Mouse (Mus musculus) liver, embryonic 16.5 days (tissue): ENCODE data around the gene Zfp523. TPM values are rescaled to one million over a fixed set of nuclear protein-coding genes. Genes with fewer than 3 reads are reported as not detected.

Experiments
- ATAC-seq: fragments of 200-750 bp; cut with Nextera tagmentation; 2 replicates; pipeline ENCODE4 v1.8.0; 2017; ENCODE audit warnings: low read depth, mild to moderate bottlenecking, moderate number of reproducible peaks, moderate library complexity
- H3K27ac ChIP-seq: fragments of 300-500 bp; sonication (generic); 2 replicates; pipeline ENCODE4 v1.5.1; 2014; ENCODE audit warnings: mild to moderate bottlenecking, low read length
- H3K27me3 ChIP-seq: fragments of 300-500 bp; sonication (generic); 2 replicates; pipeline ENCODE4 v1.6.1; 2014; ENCODE audit warnings: low read depth, low read length, mixed read lengths; ENCODE audit not compliant: control insufficient read depth, insufficient read depth
- H3K36me3 ChIP-seq: fragments of 300-500 bp; sonication (generic); 2 replicates; pipeline ENCODE4 v1.6.1; 2014; ENCODE audit warnings: mild to moderate bottlenecking; ENCODE audit not compliant: control insufficient read depth, insufficient read depth
- H3K4me1 ChIP-seq: fragments of 300-500 bp; sonication (generic); 2 replicates; pipeline ENCODE4 v1.6.1; 2014; ENCODE audit warnings: low read depth, low read length, mixed read lengths; ENCODE audit not compliant: control insufficient read depth
- H3K4me2 ChIP-seq: fragments of 300-500 bp; sonication (generic); 2 replicates; pipeline ENCODE4 v1.6.1; 2014; ENCODE audit warnings: low read depth, low read length, mixed read lengths
- H3K4me3 ChIP-seq: fragments of 300-500 bp; sonication (generic); 2 replicates; pipeline ENCODE4 v1.5.1; 2014; ENCODE audit warnings: low read depth, mild to moderate bottlenecking, low read length
- H3K9ac ChIP-seq: fragments of 300-500 bp; sonication (generic); 2 replicates; pipeline ENCODE4 v1.6.1; 2014; ENCODE audit warnings: low read depth, low read length
- H3K9me3 ChIP-seq: fragments of 300-500 bp; sonication (generic); replicated peaks from 2 replicates; pipeline ENCODE4 v1.6.1; 2016; ENCODE audit warnings: low read length; ENCODE audit not compliant: control insufficient read depth
- WGBS: fragments of 180-500 bp; shearing (Covaris S2); extraction: QIAGEN DNeasy Blood & Tissue Kit; methylation state at CpG from one replicate; pipeline ENCODE4 v1.1.7; 2014; ENCODE audit not compliant: insufficient replicate concordance; 5-methylcytosine and 5-hydroxymethylcytosine counted together
- polyA plus RNA-seq: library from polyadenylated mRNA; unstranded; fragments of >200 nt; fragmentation: Nextera tagmentation; extraction: Ambion mirVana; gene quantifications from 2 replicates; pipeline ENCODE4 v1.2.1, GENCODE M21; 2015

Zfp523 gene
- polyA plus RNA-seq, 1 experiment from 2014 or later = 6.2 TPM

- H3K36me3 ChIP-seq = no peaks in the 10 kb centered on the region
- H3K4me3 ChIP-seq = no peak overlapping the region
- 17% methylated on average over 13 of the region's 13 CpGs for WGBS
- ATAC-seq = no peak
- peaks cover 2% of the 10 kb centered on the region; the same call in 1 of the 2 replicates for H3K4me1 ChIP-seq
- H3K27me3 ChIP-seq = peaks cover 56% of the 10 kb centered on the region
- no peaks in the 10 kb centered on the region for H3K9me3 ChIP-seq
- H3K4me2 ChIP-seq = no peak overlapping the region
- H3K27ac ChIP-seq = no peak overlapping the region
- no peak overlapping the region for H3K9ac ChIP-seq
Observed at GRCm38 (mm10) chr17:28140431-28141204, 36.3 kb upstream of the Zfp523 start.

GRCm38 (mm10) chr17:28141205-28141650 lies 35.7 kb upstream of the Zfp523 start:
- Histone ChIP-seq H3K27ac (no peak overlapping the region), H3K9me3 (no peaks in the 10 kb centered on the region), H3K27me3 (peaks cover 59% of the 10 kb centered on the region), H3K4me3 (peak overlapping the region; percentile 50; the same call in 1 of the 2 replicates), H3K9ac (no peak overlapping the region), H3K4me1 (peaks cover 2% of the 10 kb centered on the region; the same call in 1 of the 2 replicates), H3K4me2 (peak overlapping the region; percentile 78; the same call in 1 of the 2 replicates), H3K36me3 (no peaks in the 10 kb centered on the region)
- 5% methylated on average over 15 of the region's 15 CpGs for WGBS
- no peak for ATAC-seq

- H3K36me3 ChIP-seq = no peaks in the 10 kb centered on the region
- H3K27me3 ChIP-seq = peaks cover 59% of the 10 kb centered on the region
- ATAC-seq = no peak
- H3K9ac ChIP-seq = no peak within 1 kb of the TSS
- peak within 1 kb of the TSS; percentile 50 for H3K4me3 ChIP-seq
- H3K9me3 ChIP-seq = no peaks in the 10 kb centered on the region
- peak within 1 kb of the TSS; percentile 78 for H3K4me2 ChIP-seq
- peaks cover 2% of the 10 kb centered on the region; the same call in 1 of the 2 replicates for H3K4me1 ChIP-seq
- under 1% methylated on average over 64 of the region's 97 CpGs for WGBS
- H3K27ac ChIP-seq = no peak within 1 kb of the TSS
Observed at GRCm38 (mm10) chr17:28141771-28142699, 34.9 kb upstream of the Zfp523 start, which contains the start of gene Scube3. Scube3 (plus strand) TSS chr17:28142141.

GRCm38 (mm10) chr17:28142700-28143610 lies 34.0 kb upstream of the Zfp523 start:
- H3K9me3 ChIP-seq = no peaks in the 10 kb centered on the region
- no peak overlapping the region for H3K9ac ChIP-seq
- peaks cover 59% of the 10 kb centered on the region for H3K27me3 ChIP-seq
- H3K27ac ChIP-seq = no peak overlapping the region
- peak overlapping the region; percentile 50 for H3K4me3 ChIP-seq
- WGBS = 2% methylated on average over 33 of the region's 33 CpGs
- peaks cover 2% of the 10 kb centered on the region; the same call in 1 of the 2 replicates for H3K4me1 ChIP-seq
- no peak for ATAC-seq
- peak overlapping the region; percentile 78 for H3K4me2 ChIP-seq
- no peaks in the 10 kb centered on the region for H3K36me3 ChIP-seq

GRCm38 (mm10) chr17:28143751-28144150 lies 33.2 kb upstream of the Zfp523 start:
- no peaks in the 10 kb centered on the region for H3K36me3 ChIP-seq
- H3K9me3 ChIP-seq = no peaks in the 10 kb centered on the region
- H3K4me2 ChIP-seq = no peak overlapping the region
- peaks cover 2% of the 10 kb centered on the region; the same call in 1 of the 2 replicates for H3K4me1 ChIP-seq
- H3K4me3 ChIP-seq = no peak overlapping the region
- no peak overlapping the region for H3K27ac ChIP-seq
- WGBS = 1% methylated on average over 9 of the region's 9 CpGs
- H3K27me3 ChIP-seq = peaks cover 59% of the 10 kb centered on the region
- no peak for ATAC-seq
- no peak overlapping the region for H3K9ac ChIP-seq

- Histone ChIP-seq H3K4me3 (no peak overlapping the region), H3K9ac (no peak overlapping the region), H3K27ac (no peak overlapping the region), H3K36me3 (no peaks in the 10 kb centered on the region), H3K4me1 (peaks cover 2% of the 10 kb centered on the region; the same call in 1 of the 2 replicates), H3K4me2 (no peak overlapping the region), H3K9me3 (no peaks in the 10 kb centered on the region), H3K27me3 (peaks cover 59% of the 10 kb centered on the region)
- 9% methylated on average over 6 of the region's 6 CpGs for WGBS
- no peak for ATAC-seq
Observed at GRCm38 (mm10) chr17:28144241-28144640, 32.7 kb upstream of the Zfp523 start.

GRCm38 (mm10) chr17:28148288-28148687 lies 28.6 kb upstream of the Zfp523 start:
- ATAC-seq = no peak
- Histone ChIP-seq H3K9ac (no peak overlapping the region), H3K4me3 (no peak overlapping the region), H3K27ac (no peak overlapping the region), H3K36me3 (no peaks in the 10 kb centered on the region), H3K27me3 (peaks cover 23% of the 10 kb centered on the region), H3K4me2 (no peak overlapping the region), H3K9me3 (no peaks in the 10 kb centered on the region), H3K4me1 (no peaks in the 10 kb centered on the region; the same call in none of the 2 replicates)
- 65% methylated on average over 3 of the region's 3 CpGs for WGBS

GRCm38 (mm10) chr17:28149734-28150133 lies 27.2 kb upstream of the Zfp523 start:
- H3K9ac ChIP-seq = no peak overlapping the region
- no peak overlapping the region for H3K4me3 ChIP-seq
- no peak for ATAC-seq
- H3K4me2 ChIP-seq = no peak overlapping the region
- no peak overlapping the region for H3K27ac ChIP-seq
- WGBS = 63% methylated on average over 8 of the region's 8 CpGs
- H3K9me3 ChIP-seq = no peaks in the 10 kb centered on the region
- H3K27me3 ChIP-seq = peaks cover 11% of the 10 kb centered on the region
- H3K36me3 ChIP-seq = no peaks in the 10 kb centered on the region
- no peaks in the 10 kb centered on the region; the same call in none of the 2 replicates for H3K4me1 ChIP-seq
